8 mouse cellular contexts compared by ENCODE assay signal in the genomic region with DNA sequence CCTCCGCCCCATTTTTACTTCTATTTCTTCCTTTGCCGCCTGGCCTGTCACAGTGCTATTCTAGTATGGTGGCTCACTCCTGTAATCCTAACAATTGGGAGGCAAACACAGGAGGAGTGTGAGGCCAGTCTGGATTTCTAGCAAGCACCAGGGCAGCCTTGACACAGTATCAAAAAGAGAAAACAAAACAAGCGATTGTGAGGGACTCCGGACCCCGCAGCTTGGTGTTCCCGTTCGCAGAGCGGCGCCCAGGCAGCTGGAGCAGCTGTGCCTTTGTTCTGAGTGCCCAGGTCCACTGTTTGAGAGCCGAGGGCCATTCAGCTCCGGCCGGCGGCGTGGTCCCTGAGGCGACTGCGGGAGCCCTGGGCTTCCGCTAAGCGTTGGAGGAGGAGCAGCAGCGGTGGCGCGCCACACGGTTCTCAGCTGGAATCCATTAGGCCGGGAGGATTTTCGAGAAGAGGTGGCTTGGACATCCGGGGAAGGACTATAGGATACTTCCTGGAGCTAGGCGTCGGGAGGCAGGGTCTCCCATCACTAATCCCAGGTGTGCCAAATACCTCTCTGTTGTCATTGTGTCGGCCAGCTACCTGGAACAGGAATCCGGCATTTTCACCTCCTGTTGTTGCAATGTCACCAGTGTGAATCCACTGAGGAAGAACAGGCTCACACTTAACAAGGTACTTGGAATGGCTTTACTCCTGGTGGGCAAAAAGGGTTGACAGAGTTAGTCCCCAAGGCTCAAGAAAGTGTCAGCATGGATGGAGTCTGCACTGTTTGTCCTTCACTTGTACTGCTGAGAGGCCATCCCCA. TPM values are rescaled to one million over a fixed set of nuclear protein-coding genes. Genes with fewer than 3 reads are reported as not detected.
A peak's percentile ranks its signal among the peaks of the same experiment; 100 is the strongest.
DNase-seq lines count a peak whose midpoint lies in the region; ATAC-seq and TF ChIP-seq lines count a peak whose summit lies in the region.

A gene (plus strand): TSS at position 264 of the 810 bp plus-strand sequence.

- ATAC-seq in hindbrain, postnatal 0 days = peak; percentile 16; the same call in 1 of the 2 replicates

- no peak; the same call in 1 of the 2 replicates for TF ChIP-seq CTCF in hindbrain, postnatal 0 days (IDR thresholded peaks at IDR 0.05; ENCODE audit: low read depth)
- TF ChIP-seq CTCF in left cerebral cortex, adult 2 months (IDR thresholded peaks at IDR 0.05) = no peak; the same call in 1 of the 2 replicates

- no peaks in the 10 kb centered on the region for H3K9me3 ChIP-seq in hindbrain, postnatal 0 days (ENCODE audit: low read length)

- peak within 1 kb of the TSS; percentile 86 for H3K4me2 ChIP-seq in hindbrain, postnatal 0 days (ENCODE audit: low read depth, low read length)

- DNase-seq in adrenal gland, adult 8-10 months = peak; percentile 40
- peak; percentile 46 for DNase-seq in embryo, embryonic 11.5 days (ENCODE audit: low read depth, low spot score)
- DNase-seq in gastrocnemius, postnatal 25 days = peak; percentile 34
- peak; percentile 68 for DNase-seq in hindbrain, postnatal 0 days (ENCODE audit: low spot score)
- peak; percentile 49 to 55 for DNase-seq in left cerebral cortex, adult 2 months (ENCODE audit: extremely low spot score in 1 of 2, low spot score in 2 of 2)
- DNase-seq in lung, postnatal 36 days = peak; percentile 62
- peak; percentile 76 for DNase-seq in retina, embryonic 14.5 days (ENCODE audit: low spot score)
- no peak for DNase-seq in adipocyte (ENCODE audit: low spot score)

- H3K4me1 ChIP-seq in hindbrain, postnatal 0 days (ENCODE audit: insufficient read depth, low read length) = peaks cover 17% of the 10 kb centered on the region

- intact Hi-C loops in left cerebral cortex, adult 2 months (cut with DNase I) = loop anchor here (1.0 kb wide), 1 partner anchor 12 kb away; no protein-coding TSS in a partner anchor

- peak within 1 kb of the TSS; percentile 75 for H3K9ac ChIP-seq in hindbrain, postnatal 0 days (replicated peaks; ENCODE audit: low read length)

- H3K4me3 ChIP-seq in hindbrain, postnatal 0 days (ENCODE audit: low read length) = peak within 1 kb of the TSS; percentile 46
- H3K4me3 ChIP-seq in left cerebral cortex, adult 2 months = peak within 1 kb of the TSS; percentile 64

- no peaks in the 10 kb centered on the region for H3K27me3 ChIP-seq in hindbrain, postnatal 0 days (ENCODE audit: insufficient read depth, low read length)

- H3K36me3 ChIP-seq in hindbrain, postnatal 0 days (ENCODE audit: insufficient read depth, low read length) = no peaks in the 10 kb centered on the region

- WGBS in hindbrain, postnatal 0 days = 2% methylated on average over 29 of the region's 29 CpGs

- H3K27ac ChIP-seq in hindbrain, postnatal 0 days = peak within 1 kb of the TSS; percentile 91
- H3K27ac ChIP-seq in left cerebral cortex, adult 2 months = peak within 1 kb of the TSS; percentile 87

RNA-seq across cellular contexts. Expression of the gene that starts here (rescaled TPM):
- total RNA-seq in adrenal gland, adult 8-10 months (2022) = 1,000 to 10,000 TPM in 1 of 4 experiments, 100 to 1,000 TPM in 3; 612 to 1,355 (median 855) TPM
- 100 to 1,000 TPM; 157 to 160 TPM for total RNA-seq in gastrocnemius, postnatal 25 days (2021)
- total RNA-seq in hindbrain, postnatal 0 days (2014; rRNA removed) = 133 and 144 TPM in 2 replicates
- 419 and 436 TPM in 2 replicates for polyA plus RNA-seq in hindbrain, postnatal 0 days (2015; fragmentation: Nextera tagmentation; extraction: Ambion mirVana)
- 100 to 1,000 TPM; 671 to 678 TPM for total RNA-seq in left cerebral cortex, adult 2 months (2021)
